Mouse (Mus musculus) liver (tissue): ENCODE data around the gene C1qtnf12.

Source experiments
- DNase-seq: peaks from one replicate; pipeline ENCODE4 v3.0.0-alpha.2; 2020; ENCODE audit warnings: mixed read lengths

C1qtnf12 gene

DNA sequence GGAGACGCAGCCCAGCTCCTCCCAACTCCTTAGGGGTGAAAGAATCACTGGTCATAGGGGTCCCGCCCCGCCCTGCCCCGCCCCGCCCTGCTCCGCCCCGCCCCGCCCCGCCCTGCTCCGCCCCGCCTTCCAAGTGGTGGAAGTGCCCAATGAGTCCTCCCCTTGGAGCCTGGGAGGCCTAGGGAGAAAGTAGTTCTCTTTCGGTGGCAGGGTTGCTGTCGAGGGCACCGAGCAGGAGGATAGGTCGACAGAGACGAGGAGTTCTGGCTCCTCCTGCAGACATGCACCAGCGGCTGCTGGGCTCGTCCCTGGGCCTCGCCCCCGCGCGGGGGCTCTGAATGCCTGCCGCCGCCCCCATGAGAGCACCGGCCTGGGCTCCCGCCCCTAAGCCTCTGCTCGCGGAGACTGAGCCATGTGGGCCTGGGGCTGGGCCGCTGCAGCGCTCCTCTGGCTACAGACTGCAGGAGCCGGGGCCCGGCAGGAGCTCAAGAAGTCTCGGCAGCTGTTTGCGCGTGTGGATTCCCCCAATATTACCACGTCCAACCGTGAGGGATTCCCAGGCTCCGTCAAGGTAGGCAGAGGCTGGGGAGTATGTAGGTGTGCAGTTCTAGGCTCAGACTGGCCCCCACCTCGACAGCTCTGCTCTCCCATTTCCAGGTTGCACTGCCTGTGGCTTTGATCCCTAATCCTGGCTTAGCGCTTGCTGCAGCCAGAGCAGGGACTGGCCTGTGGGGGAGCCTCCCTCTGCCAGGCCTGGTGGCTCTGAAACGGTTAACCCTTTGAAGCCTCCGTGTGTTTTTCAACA is at the start of gene C1qtnf12:
Gene C1qtnf12, plus strand, starts transcription at position 152 of the 805 bp plus-strand sequence.
- peak; percentile 82 for DNase-seq

DNA sequence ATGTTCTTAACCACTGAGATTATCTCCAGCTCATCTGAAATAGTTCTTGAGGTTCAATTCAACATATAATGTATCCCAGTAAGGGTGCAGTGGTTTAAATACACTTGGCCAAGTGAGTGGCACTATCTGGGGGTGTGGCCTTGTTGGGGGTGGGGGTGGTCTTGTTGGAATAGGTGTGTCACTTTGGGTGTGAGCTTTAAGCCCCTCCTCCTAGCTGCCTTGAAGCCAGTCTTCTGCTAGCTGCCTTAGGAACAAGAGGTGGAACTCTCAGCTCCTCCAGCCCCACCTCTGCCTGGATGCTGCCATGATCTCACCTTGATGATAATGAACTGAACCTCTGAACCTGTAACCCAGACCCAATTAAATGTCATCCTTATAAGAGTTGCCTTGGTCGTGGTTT is 30.1 kb upstream of the C1qtnf12 start:
- DNase-seq, result no peak

DNA sequence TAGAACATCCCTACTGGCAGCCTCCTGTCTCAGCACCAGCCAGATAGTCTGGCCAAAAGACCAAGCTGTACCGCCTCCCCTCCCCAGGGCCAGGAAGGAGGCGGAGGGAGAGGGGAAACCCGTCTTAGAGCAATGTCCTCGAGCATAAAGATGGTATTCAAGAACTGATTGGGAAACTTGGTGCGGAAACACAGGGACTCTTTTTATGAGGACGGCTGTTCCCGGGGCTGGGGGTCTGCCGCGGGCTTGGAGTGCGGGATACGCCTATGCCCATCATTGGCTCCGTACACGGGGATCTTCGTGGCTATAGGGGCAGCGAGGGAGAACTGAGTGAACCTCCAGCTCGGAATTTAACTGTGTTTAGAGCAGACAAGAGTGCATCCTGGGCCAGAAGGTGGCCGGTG is 19.1 kb upstream of the C1qtnf12 start:
- no peak for DNase-seq

DNA sequence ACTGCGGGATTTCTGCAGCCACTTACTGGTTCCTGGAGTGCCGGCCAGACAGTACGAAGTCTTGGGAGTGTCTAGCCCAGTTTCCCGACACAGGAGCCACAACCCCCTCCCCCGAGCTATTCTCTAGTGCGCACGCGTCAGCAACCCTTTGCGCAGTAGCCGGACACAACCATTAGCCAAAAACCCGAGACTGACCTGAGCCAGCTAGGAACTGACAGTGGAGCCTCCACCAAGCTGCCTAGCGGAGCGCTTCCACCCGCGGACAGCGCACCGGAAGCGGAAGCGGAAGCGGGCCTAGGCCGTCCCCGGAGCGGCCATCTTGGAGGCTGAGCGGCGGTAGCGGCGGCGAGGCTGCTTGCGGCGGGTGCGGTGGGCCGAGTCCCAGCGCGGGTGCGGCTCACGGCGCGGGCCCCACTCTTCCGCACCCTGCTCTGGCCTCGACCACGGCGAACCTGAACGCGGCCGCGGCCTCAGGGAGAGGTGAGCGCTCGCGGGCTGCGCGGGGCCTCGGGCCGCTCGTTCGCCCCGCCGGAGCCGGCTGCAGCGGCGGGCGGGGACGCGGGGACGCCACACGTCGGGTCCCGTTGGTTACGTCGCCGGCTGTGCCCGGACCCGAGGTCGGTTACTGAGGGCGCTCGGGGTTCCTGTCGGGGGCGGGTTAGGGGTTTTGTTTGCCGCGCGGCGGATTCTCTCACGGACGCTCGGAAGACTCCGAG is 18.4 kb upstream of the C1qtnf12 start, which contains the start of gene Ube2j2:
Gene Ube2j2, plus strand, starts transcription at position 298 of the 716 bp plus-strand sequence.
- DNase-seq, result peak; percentile 91

DNA sequence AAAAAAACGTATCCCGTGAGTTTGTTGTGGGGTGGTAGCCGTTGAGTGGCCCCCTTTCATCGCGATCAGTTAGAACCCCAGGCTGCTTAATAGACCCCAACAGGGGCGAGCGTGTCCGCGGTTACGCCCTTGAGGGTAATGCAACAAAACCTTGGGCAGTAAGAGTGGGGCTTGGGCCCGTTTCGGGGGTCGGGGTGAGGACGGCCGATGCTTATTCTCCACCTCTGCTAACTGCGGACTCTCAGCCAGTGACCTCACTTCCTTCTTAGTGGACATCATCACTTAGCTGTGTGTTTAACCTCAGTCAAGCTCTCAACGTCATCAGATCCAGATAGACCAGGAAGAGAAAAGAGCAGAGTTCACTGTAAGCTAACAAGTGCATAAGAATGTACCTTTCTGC is 17.8 kb upstream of the C1qtnf12 start:
- DNase-seq, result no peak

DNA sequence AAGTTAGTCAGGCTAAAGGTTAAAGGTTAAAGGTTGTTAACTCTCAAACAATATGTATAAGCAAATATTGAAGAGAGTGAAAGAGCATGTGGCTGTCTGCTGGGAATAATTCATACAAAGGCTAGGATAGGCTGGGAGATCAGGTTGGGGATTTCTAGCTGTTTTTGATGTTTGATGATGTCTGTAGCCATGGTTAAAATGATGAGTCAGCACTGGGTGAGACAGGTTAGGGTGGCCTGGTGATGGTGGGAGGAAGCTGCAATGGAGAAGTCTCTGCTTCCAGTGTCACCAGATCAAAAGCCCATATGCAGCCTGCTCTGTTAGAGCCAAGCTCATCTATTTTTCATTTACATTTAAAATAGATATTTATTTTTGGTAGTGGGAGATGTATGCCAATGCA is 15.0 kb upstream of the C1qtnf12 start:
- no peak for DNase-seq

DNA sequence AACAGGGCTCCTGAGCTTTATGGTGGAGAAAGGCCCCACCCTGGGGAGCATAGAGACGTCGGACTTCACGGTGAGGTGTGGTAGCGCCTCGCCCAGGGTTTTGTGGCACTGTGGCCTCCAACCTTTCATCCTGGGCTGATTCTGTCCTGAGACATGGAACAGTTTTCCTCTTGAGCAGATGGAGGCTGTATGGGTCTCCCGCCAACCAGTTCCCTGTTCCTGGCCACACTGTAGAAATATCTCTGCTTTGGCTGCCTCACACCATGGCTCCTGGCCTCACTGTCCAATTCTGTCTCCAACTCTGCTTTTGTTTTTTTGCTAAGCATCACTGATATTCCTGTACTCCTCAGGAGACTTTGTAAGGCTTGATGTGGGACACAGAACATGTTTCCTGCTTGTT is 6.6 kb upstream of the C1qtnf12 start:
- DNase-seq, result no peak

DNA sequence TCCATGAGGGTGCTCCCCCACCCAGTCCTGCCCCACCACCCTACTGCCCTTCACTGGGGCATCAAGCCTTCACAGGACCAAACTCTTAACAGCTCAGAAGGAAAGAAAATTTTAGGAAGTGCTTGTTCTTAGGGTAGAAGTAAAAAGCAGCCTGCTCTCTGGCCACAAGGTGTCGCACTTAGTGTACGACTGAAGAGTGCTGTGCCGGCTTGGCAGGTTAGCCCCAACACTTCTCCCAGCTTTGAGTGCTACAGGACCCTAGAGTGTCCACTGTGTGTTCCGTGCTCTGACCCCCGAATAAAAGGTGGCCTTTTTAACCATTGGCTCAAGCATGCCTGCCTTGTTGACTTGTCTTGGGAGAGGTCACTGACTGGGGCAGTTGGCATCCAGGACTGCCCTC is 2.8 kb upstream of the C1qtnf12 start:
- DNase-seq, result peak; percentile 78

DNA sequence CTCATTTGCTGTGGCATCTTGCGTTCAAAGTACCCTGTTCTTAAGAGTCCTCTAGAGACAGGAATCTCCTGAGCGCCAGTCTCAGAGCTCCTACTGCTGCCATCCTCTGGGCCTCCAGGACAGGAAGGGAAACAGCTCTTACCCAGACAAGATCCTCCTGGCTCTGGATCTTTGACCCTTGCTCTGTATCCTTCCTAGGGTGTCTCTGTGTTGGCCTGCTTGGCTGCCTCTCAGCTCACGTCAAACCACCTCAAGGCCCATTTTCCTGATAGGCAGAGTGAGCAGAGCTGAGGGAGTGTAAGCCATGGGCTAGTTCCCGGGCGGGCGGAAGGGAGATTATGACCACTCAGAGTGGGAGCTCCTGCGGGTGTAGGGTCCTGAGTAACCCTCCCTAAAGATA is 988 bp downstream of the C1qtnf12 start:
- no peak for DNase-seq

DNA sequence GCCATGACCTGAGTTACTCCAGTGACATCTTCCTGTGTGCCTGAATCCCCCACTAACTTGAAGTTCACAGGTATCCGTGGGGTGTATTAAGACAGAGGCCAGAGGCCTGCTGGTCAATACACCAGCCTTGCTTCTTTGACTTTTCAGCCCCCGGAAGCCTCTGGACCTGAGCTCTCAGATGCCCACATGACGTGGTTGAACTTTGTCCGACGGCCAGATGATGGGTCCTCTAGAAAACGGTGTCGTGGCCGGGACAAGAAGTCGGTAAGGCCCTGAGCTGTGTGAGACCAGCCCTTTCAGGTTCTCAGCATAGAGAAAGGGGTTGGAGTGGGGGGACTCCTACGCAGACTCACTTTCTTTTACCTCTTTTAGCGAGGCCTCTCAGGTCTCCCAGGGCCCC is 2.3 kb downstream of the C1qtnf12 start:
- no peak for DNase-seq

DNA sequence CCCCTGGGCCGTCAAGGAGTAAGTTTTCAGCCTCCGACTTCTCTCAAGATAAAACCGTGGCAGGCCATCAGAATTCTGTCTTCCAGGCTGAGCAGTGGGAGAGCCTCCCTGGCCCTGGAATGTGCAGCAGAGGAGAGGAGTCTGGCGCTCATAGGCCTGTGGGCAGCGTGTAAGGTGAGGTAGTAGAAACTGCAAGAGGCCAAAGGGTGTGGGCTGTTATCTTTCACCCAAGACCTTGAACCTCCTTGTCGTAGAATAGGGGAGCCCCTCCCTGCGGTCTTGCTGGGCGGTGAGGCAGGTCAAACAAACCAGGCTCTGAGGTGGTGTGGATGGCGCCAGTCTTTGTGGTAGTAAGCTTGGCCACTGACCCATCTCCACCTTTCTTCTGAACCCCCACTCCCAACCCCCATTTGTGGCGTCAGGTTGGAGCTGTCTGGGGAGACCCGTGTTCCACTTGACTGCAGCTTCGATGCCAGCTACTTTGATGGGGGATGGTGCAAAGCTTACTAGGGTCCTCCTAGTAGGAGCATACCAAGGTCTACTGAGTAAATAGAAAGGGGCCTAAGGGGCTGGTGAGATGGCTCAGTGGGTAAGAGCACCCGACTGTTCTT is 7.0 kb downstream of the C1qtnf12 start:
- DNase-seq, result peak; percentile 66

DNA sequence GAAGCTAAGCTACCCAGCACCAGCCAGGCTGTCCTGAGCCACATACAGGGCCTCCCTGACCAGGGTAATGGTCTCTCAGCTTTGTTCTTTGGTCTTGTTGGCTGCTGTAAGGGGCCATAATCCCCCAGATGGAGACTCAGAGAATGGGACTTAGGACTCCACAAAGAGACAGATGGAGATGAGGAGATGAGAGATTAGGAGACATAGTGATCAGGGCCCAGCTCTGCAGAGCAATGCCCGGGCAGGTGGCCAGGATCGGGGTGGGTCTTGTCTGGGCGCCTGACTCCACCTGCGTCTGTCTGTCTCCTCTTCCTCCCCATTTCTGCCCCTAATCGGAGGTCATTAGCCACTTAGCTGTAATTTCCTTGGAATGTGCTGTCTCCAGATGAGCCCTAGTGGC is 8.2 kb downstream of the C1qtnf12 start:
- DNase-seq, result no peak

DNA sequence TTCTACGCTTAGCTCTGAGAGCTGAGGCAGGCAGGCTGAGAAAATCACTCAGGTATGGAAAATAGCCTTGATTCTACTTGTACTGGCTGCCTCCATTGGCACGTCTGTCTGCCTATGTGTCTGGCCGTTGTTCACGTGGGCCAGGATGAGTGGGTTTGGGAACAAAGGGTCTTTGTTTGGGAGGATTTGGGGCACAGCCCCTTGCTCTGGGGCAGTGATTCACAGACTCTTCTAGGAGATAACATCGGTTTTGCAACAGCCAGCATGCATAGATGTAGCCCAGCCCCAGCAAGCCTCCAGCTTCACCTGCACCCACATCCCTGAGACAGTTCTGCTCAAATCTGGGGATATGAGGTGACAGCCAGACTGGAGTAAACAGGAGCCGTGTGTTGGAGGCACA is 10.5 kb downstream of the C1qtnf12 start:
- DNase-seq, result no peak

DNA sequence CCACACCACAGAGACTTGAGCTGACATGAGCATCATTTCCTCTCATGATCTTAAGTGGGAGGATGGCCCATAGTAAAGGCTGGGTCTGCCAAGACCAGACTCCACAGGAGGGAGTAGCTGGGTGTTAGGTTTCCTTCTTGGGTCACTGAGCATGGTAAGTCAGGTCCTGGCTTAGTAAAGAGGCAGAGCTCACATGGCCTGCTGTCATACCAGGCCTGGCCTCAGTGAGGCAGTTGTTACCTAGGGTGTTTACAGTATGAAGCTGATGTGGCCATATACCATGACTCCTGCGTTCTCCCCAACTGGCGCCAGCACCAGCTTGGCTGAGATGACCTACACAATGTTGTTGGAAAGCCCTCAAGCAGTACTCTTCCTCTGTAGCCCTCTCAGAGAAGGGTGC is 11.1 kb downstream of the C1qtnf12 start:
- DNase-seq, result no peak

DNA sequence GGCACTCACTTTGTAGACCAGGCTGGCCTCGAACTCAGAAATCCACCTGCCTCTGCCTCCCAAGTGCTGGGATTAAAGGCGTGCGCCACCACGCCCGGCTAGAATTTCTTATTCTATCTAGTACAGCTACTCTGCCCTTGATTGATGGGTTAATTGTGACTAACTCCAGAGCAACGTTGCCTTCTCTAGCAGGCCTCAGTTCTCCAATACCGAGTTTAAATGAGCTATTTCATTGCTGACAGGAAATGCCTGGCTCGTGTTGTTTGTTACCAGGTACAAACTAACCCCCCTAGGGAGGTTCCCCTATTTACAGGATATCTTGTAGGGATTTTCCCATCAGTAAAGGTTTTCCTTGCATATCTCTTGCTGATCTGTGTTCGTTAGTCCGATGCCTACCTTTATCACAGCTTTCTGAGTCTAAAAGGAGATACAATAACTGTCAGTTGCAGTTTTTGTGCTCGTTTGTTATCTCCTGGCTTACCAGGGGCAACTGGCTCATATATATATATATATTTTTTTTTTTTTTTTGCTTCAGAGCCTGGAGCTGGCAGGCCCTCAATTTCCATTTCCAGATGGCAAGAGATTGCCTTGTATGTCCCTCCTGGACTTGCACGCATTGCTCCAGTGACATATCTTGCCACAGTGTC is 19.4 kb downstream of the C1qtnf12 start:
- no peak for DNase-seq

DNA sequence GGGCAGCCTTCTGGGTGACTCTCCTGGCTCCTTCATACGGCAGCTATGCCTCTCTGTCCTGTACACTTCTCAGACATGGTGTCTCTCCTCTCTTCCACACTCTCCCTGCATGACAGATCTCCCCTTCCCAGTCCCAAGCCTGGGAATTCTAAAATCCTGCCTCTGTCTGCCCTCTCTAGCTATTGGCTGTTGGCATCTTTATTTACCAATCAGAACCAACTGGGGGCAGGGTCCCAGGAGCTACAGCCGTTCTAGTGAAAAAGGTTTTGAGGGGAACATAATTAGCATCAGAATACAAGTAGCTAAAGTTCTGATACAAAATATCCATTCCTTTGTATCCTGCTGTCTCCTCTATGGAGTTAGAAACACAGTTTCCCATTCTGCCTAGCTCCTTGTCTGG is 21.7 kb downstream of the C1qtnf12 start:
- no peak for DNase-seq

DNA sequence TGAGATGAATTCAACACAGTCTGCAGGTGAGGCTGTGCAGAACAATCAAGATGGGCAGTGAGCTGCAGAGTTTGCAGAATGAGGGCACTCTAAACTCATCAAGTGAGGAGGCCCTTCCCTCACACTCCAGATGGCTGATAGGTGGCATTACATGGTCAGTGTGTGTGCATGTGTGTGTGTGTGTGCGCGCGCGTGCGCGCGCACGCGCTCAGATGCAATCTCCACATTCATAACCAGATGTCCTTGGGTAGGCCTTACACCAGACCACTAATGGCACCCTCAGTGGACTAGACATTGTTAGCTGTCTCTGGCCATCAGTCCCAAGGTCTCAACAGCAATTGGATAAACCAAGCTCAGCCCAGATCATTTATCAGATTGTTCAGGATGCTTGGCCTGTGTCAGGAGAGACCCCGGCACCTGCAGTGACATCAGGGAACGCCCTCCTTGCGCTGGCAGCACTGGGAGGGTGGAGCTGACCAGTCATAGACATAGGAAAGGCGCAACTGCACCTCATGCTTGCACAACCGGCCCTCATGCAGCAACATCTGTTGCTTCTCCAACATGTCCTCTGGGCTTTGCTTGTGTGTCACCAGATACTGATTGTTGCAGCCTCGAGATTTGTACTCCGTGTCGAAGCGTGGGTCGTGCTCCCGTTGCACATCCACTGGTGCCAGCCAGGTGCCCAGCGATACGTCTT is 29.2 kb downstream of the C1qtnf12 start:
- peak; percentile 61 for DNase-seq

DNA sequence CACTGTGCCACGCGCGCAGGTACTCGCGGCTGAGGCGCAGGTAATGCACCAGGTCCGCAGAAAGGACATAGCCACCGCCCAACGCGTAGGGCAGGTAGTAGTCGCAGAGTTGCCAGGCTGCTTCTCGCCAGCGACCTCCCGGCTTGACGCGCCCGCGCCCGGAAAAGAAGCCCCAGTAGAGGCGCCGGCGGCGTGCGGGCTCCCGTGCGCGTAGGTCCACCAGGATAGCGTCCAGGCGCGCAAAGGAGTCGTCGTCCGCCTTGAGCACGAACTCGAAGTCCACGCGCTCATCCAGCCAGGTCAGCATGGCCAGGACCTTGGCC is 29.8 kb downstream of the C1qtnf12 start:
- DNase-seq, result no peak

DNA sequence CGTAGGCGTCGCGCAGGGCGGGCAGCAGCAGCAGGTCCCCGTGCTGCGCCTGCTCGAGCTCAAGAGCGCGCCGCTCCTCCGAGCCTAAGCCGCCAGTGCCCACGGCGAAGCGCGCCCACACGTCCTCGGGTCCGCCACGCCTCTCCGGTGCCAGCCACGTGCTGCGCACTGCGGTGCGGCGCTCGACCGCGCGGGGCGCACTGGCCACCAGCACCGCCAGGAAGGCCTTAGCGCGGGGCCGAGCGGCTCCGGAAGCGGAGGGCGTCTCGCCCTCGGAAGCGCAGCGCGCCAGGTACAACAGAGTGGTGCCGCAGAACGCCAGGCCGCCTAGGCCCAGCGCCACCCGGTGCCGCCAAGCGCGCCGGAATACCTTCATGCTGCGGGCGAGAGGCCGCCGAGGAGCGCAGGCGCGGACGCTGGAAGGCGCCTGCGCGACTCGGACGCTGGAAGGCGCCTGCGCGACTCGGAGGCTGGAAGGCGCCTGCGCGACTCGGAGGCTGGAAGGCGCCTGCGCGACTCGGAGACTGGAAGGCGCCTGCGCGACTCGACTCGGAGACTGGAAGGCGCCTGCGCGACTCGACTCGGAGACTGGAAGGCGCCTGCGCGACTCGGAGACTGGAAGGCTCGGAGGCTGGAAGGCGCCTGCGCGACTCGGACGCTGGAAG is 30.3 kb downstream of the C1qtnf12 start, which contains the start of the genes B3galt6 and Sdf4:
Gene B3galt6, minus strand, starts transcription at position 409 of the 665 bp plus-strand sequence.
Gene Sdf4, plus strand, starts transcription at position 632 of the 665 bp plus-strand sequence.
- DNase-seq, result peak; percentile 92

DNA sequence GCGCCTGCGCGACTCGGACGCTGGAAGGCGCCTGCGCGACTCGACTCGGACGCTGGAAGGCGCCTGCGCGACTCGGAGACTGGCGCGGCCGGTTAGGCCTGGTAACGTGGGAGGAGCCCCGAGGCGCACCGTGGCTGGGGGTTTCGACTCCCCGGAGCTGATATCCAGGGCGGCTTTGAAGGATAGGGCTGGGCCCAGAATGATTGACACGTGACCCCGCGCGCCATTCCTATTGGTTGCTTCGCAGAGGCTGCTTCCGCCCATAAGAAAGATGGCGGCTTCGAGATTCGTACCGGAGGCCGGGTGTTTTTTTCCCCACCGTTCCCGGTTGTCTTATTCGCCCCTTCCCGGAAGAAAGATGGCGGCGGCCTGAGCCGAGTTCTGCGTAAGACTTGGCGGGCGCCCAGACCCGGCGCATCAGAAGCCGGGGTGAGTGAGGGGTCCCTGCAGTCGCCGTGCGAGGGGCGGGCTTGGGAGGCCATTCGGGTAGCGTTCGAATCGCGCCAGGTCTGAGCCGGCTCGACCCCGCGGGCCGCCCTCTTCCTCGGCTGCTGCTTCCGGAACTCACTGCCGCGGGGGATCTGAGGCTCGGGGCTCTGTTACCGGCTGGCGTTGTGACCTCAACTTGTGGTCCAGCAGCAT is 30.9 kb downstream of the C1qtnf12 start:
- DNase-seq, result peak; percentile 94

DNA sequence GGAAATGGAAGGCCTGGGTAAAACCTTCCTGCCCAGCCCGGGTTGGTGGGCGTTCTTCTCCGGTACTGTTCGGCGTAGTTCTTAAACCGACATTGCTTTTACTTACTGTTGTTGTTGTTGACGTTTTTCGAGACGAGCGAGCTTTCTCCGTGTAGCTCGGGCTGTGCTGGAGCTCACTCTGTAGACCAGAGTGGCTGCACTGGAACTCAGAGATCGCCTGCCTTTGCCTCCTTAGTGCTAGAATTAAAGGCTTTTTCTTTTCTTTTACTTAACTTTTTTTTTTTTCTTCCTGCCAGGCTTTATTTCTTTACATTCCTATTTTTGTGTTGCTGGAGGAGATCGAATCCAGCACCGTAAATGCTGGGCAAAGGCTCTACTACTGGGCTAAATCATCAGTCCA is 31.5 kb downstream of the C1qtnf12 start:
- peak; percentile 17 for DNase-seq

DNA sequence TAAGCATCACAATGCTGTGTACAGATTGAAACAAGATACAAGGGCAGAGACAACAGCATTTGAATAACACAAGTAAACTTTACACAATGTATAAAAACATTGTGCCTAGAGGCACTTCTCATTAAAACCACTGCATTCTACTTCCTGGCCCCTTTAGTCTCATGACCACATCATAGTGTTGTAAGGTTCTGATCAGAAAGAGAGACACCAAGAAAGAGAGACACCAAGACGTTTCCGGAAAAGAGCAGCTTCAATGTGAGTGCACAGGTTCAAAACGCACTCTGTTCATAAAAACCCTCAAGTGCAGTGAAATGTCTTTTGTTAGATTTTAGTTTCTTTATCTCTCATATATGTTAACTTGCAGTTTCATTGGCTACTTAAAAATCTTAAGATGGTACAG is 42.0 kb downstream of the C1qtnf12 start:
- no peak for DNase-seq
